Mouse (Mus musculus) intestine, embryonic 14.5 days (tissue): Measurements from ENCODE around the gene Rps3a1. TPM values are rescaled to one million over a fixed set of nuclear protein-coding genes. Genes with fewer than 3 reads are reported as not detected.
A peak's percentile ranks its signal among the peaks of the same experiment; 100 is the strongest.

Source experiments
- ATAC-seq: fragments of 200-750 bp; cut with Nextera tagmentation; replicated peaks from 2 replicates; pipeline ENCODE4 v1.8.0; 2017; ENCODE audit warnings: low read depth, moderate number of reproducible peaks, moderate TSS enrichment, moderate library complexity; ENCODE audit not compliant: low FRiP score, low TSS enrichment
- DNase-seq: peaks from one replicate; pipeline ENCODE4 v3.0.0-alpha.2; 2018; ENCODE audit warnings: low spot score
- H3K27ac ChIP-seq: fragments of 300-500 bp; sonication (generic); 2 replicates; pipeline ENCODE4 v1.5.1; 2014; ENCODE audit warnings: low read depth, mild to moderate bottlenecking, control low read depth
- H3K27me3 ChIP-seq: fragments of 300-500 bp; sonication (generic); replicated peaks from 2 replicates; pipeline ENCODE4 v1.6.1; 2014; ENCODE audit warnings: low read length, control low read depth; ENCODE audit not compliant: control insufficient read depth, insufficient read depth
- H3K36me3 ChIP-seq: fragments of 300-500 bp; sonication (generic); 2 replicates; pipeline ENCODE4 v1.6.1; 2014; ENCODE audit warnings: low read length, control low read depth; ENCODE audit not compliant: control insufficient read depth, insufficient read depth
- H3K4me1 ChIP-seq: fragments of 300-500 bp; sonication (generic); replicated peaks from 2 replicates; pipeline ENCODE4 v1.6.1; 2014; ENCODE audit warnings: low read length, control low read depth, mixed read lengths; ENCODE audit not compliant: control insufficient read depth, insufficient read depth
- H3K4me2 ChIP-seq: fragments of 300-500 bp; sonication (generic); 2 replicates; pipeline ENCODE4 v1.6.1; 2014; ENCODE audit warnings: low read length
- H3K4me3 ChIP-seq: fragments of 300-500 bp; sonication (generic); 2 replicates; pipeline ENCODE4 v1.5.1; 2014; ENCODE audit warnings: low read depth, low read length, control low read depth, mixed read lengths
- H3K9ac ChIP-seq: fragments of 300-500 bp; sonication (generic); 2 replicates; pipeline ENCODE4 v1.6.1; 2014; ENCODE audit warnings: mild to moderate bottlenecking, low read length
- H3K9me3 ChIP-seq: fragments of 300-500 bp; sonication (generic); 2 replicates; pipeline ENCODE4 v1.6.1; 2016; ENCODE audit warnings: low read length, control low read depth; ENCODE audit not compliant: control insufficient read depth
- WGBS: fragments of 180-500 bp; shearing (Covaris S2); extraction: QIAGEN DNeasy Blood & Tissue Kit; methylation state at CpG from one replicate; pipeline ENCODE4 v1.1.7; 2014; 5-methylcytosine and 5-hydroxymethylcytosine counted together
- polyA plus RNA-seq: library from polyadenylated mRNA; unstranded; fragments of >200 nt; fragmentation: Nextera tagmentation; extraction: Ambion mirVana; gene quantifications from 2 replicates; pipeline ENCODE4 v1.2.1, GENCODE M21; 2014

The Rps3a1 gene
- polyA plus RNA-seq, 1 experiment from 2014 or later = 1,532 TPM

DNA sequence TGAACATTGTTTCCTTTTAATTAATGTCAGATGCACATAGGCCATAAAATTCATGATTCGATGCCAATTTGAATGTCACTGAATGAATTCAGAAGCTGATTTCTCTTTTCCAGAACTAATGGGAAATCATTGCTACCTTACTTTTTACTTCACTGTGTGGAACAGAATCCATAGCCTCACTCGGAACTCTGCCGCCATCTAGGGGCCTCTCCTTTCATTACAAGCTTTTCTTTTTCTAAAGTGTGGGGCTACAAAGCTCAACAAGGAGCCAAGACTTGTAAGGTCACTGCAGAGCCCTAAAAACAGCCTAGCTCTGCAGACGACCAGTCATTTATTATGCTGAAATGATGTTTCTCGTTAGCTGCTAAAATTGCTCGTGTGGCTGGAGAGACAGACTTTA is 12.7 kb downstream of the Rps3a1 start:
- DNase-seq (peak; percentile 84), ATAC-seq (no peak)

DNA sequence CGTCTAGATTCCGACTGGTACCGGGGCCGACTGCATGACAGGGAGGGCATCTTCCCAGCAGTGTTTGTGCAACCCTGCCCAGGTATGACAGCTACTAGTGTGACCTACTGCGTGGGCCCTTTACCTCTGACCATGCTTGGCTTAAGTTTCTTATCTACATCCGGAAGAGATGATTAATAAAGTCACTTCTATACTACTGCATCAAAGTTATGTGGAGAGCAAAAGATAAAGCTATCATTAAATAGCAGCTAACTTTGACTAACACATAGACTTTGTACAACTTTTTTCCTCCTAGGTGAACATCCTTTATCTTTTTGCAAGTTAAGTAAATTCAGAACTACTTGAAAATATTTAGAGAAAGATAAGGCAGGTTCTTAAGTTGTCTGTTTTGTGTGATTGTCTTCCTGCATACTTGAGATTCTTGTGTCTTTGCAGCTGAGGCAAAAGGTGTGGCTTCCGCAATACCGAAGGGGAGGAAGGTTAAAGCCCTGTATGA is 19.2 kb downstream of the Rps3a1 start:
- no peak overlapping the region for H3K27ac ChIP-seq
- 62% methylated on average over 8 of the region's 8 CpGs for WGBS
- H3K36me3 ChIP-seq = peaks cover 65% of the 10 kb centered on the region
- no peaks in the 10 kb centered on the region for H3K27me3 ChIP-seq
- H3K4me3 ChIP-seq = no peak overlapping the region
- ATAC-seq (no peak), DNase-seq (no peak)
- H3K9ac ChIP-seq = no peak overlapping the region
- no peak overlapping the region for H3K4me2 ChIP-seq
- H3K9me3 ChIP-seq = 0 out of 2 replicates have a peak, but pooled peaks cover 4% of the 10 kb centered on the region
- no peaks in the 10 kb centered on the region for H3K4me1 ChIP-seq

More for the DNA sequence above, 12.7 kb downstream of the Rps3a1 start:
- Histone ChIP-seq H3K4me3 (no peak overlapping the region), H3K27ac (no peak overlapping the region), H3K36me3 (peaks cover 44% of the 10 kb centered on the region), H3K9ac (no peak overlapping the region), H3K4me2 (no peak overlapping the region), H3K4me1 (no peaks in the 10 kb centered on the region), H3K27me3 (no peaks in the 10 kb centered on the region), H3K9me3 (no peaks in the 10 kb centered on the region)
- WGBS = 15% methylated on average over 6 of the region's 6 CpGs

GRCm38 (mm10) chr3:86122156-86122555 is 20.3 kb downstream of the Rps3a1 start:
- H3K4me3 ChIP-seq = no peak overlapping the region
- H3K4me2 ChIP-seq = no peak overlapping the region
- no peaks in the 10 kb centered on the region for H3K27me3 ChIP-seq
- H3K9ac ChIP-seq = no peak overlapping the region
- ATAC-seq (no peak), DNase-seq (no peak)
- no peak overlapping the region for H3K27ac ChIP-seq
- H3K36me3 ChIP-seq = peaks cover 58% of the 10 kb centered on the region
- no peaks in the 10 kb centered on the region for H3K4me1 ChIP-seq
- 0 out of 2 replicates have a peak, but pooled peaks cover 4% of the 10 kb centered on the region for H3K9me3 ChIP-seq

- WGBS = 59% methylated on average over 16 of the region's 16 CpGs
- peaks cover 51% of the 10 kb centered on the region for H3K36me3 ChIP-seq
Observed at GRCm38 (mm10) chr3:86119237-86119932, 23.1 kb downstream of the Rps3a1 start.

GRCm38 (mm10) chr3:86116951-86117350 is 25.6 kb downstream of the Rps3a1 start:
- WGBS = 83% methylated on average over 4 of the region's 4 CpGs
- H3K4me1 ChIP-seq = peaks cover 3% of the 10 kb centered on the region; the same call in 1 of the 2 replicates
- H3K9ac ChIP-seq = no peak overlapping the region
- peaks cover 8% of the 10 kb centered on the region; the same call in 1 of the 2 replicates for H3K9me3 ChIP-seq
- peaks cover 43% of the 10 kb centered on the region for H3K36me3 ChIP-seq
- no peak for DNase-seq
- H3K4me2 ChIP-seq = no peak overlapping the region
- no peak overlapping the region for H3K27ac ChIP-seq
- no peak overlapping the region for H3K4me3 ChIP-seq
- ATAC-seq = no peak
- no peaks in the 10 kb centered on the region for H3K27me3 ChIP-seq

More at GRCm38 (mm10) chr3:86119237-86119932, 23.1 kb downstream of the Rps3a1 start:
- H3K27ac ChIP-seq = no peak overlapping the region
- no peak for ATAC-seq
- no peaks in the 10 kb centered on the region for H3K27me3 ChIP-seq
- H3K9ac ChIP-seq = no peak overlapping the region
- no peak overlapping the region for H3K4me2 ChIP-seq
- peaks cover 3% of the 10 kb centered on the region; the same call in 1 of the 2 replicates for H3K4me1 ChIP-seq
- DNase-seq = no peak
- H3K4me3 ChIP-seq = no peak overlapping the region
- H3K9me3 ChIP-seq = peaks cover 11% of the 10 kb centered on the region; the same call in 1 of the 2 replicates

GRCm38 (mm10) chr3:86114659-86115338 is 27.7 kb downstream of the Rps3a1 start:
- no peak for DNase-seq
- peak overlapping the region; percentile 52; the same call in 1 of the 2 replicates for H3K27ac ChIP-seq
- WGBS = 30% methylated on average over 12 of the region's 12 CpGs
- H3K4me2 ChIP-seq = peak overlapping the region; percentile 1
- H3K4me3 ChIP-seq = no peak overlapping the region
- H3K27me3 ChIP-seq = no peaks in the 10 kb centered on the region
- peaks cover 34% of the 10 kb centered on the region for H3K36me3 ChIP-seq
- no peak overlapping the region for H3K9ac ChIP-seq
- peaks cover 7% of the 10 kb centered on the region; the same call in 1 of the 2 replicates for H3K9me3 ChIP-seq
- H3K4me1 ChIP-seq = peaks cover 6% of the 10 kb centered on the region; the same call in 1 of the 2 replicates
- no peak for ATAC-seq

- no peak overlapping the region for H3K4me2 ChIP-seq
- no peak for ATAC-seq
- H3K9ac ChIP-seq = no peak overlapping the region
- peaks cover 7% of the 10 kb centered on the region; the same call in 1 of the 2 replicates for H3K4me1 ChIP-seq
- H3K9me3 ChIP-seq = peaks cover 7% of the 10 kb centered on the region; the same call in 1 of the 2 replicates
- DNase-seq = no peak
- peaks cover 35% of the 10 kb centered on the region for H3K36me3 ChIP-seq
- WGBS = 86% methylated on average over 7 of the region's 7 CpGs
- no peak overlapping the region for H3K27ac ChIP-seq
- H3K27me3 ChIP-seq = no peaks in the 10 kb centered on the region
- no peak overlapping the region for H3K4me3 ChIP-seq
Observed at GRCm38 (mm10) chr3:86112766-86113165, 29.7 kb downstream of the Rps3a1 start.

DNA sequence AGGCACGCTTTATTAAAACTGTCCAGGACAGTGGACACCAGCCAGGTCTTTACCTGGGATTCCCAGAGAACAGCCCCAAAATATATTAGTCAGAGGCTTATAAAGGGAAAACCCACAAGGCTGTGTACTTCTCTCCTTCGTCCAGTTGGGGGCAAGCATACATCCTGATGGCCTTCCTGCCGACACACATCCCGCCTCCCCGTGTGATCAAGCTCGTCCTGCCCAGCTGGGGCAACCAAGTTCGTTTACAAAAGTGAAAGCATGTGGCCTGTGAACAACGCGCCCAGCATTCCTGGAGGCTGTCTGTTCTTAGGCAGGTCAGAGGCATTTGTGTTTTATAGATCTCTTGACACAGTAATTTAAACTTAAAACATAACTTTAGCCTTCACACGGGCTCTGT is 32.4 kb downstream of the Rps3a1 start:
- Histone ChIP-seq H3K4me3 (no peak overlapping the region), H3K27me3 (no peaks in the 10 kb centered on the region), H3K4me1 (peaks cover 5% of the 10 kb centered on the region; the same call in 1 of the 2 replicates), H3K9ac (no peak overlapping the region), H3K9me3 (no peaks in the 10 kb centered on the region), H3K27ac (no peak overlapping the region), H3K4me2 (0 out of 2 replicates have a peak overlapping the region, but pooled peaks have one; percentile 6), H3K36me3 (peaks cover 31% of the 10 kb centered on the region)
- 17% methylated on average over 10 of the region's 10 CpGs for WGBS
- ATAC-seq = no peak
- DNase-seq = no peak
